ENCODE assay signal across 11 mouse cellular contexts in genomic region chr1:171189046-171189445, GRCm38 (mm10). TPM values are rescaled to one million over a fixed set of nuclear protein-coding genes. Genes with fewer than 3 reads are reported as not detected.
DNase-seq lines count a peak whose midpoint lies in the region; ATAC-seq and TF ChIP-seq lines count a peak whose summit lies in the region.
"Had no signal": no experiment of that assay in that cellular context is flagged by ENCODE, and none has a peak within 500 bp of the region (broad histone marks: within the 10 kb centered on the region; RNA-seq: fewer than 3 reads in every experiment).

No protein-coding gene starts in this region.

- peaks cover 48% of the 10 kb centered on the region for H3K27me3 ChIP-seq in forebrain, embryonic 10.5 days (ENCODE audit: poor library complexity, severe bottlenecking)
- peaks cover 16% of the 10 kb centered on the region for H3K27me3 ChIP-seq in forebrain, postnatal 0 days (ENCODE audit: insufficient read depth, low read length)
- H3K27me3 ChIP-seq in midbrain, embryonic 11.5 days (ENCODE audit: control insufficient read depth, insufficient read depth, low read length) = no peaks in the 10 kb centered on the region; the same call in 1 of the 2 replicates
- no peaks in the 10 kb centered on the region for H3K27me3 ChIP-seq in midbrain, postnatal 0 days (ENCODE audit: insufficient read depth, low read length)
- no peaks in the 10 kb centered on the region; the same call in 1 of the 2 replicates for H3K27me3 ChIP-seq in stomach, embryonic 15.5 days (replicated peaks)

- no peaks in the 10 kb centered on the region for H3K36me3 ChIP-seq in forebrain, embryonic 10.5 days (replicated peaks)
- H3K36me3 ChIP-seq in forebrain, postnatal 0 days (ENCODE audit: insufficient read depth) = no peaks in the 10 kb centered on the region
- H3K36me3 ChIP-seq in midbrain, embryonic 11.5 days (ENCODE audit: control insufficient read depth, insufficient read depth, low read length) = no peaks in the 10 kb centered on the region
- no peaks in the 10 kb centered on the region for H3K36me3 ChIP-seq in midbrain, postnatal 0 days (ENCODE audit: insufficient read depth, low read length)
- H3K36me3 ChIP-seq in stomach, embryonic 15.5 days = no peaks in the 10 kb centered on the region

- 14% methylated on average over 8 of the region's 8 CpGs for WGBS in forebrain, embryonic 10.5 days
- 17% methylated on average over 8 of the region's 8 CpGs for WGBS in forebrain, postnatal 0 days
- WGBS in midbrain, embryonic 11.5 days = 10% methylated on average over 8 of the region's 8 CpGs
- WGBS in midbrain, postnatal 0 days = 24% methylated on average over 8 of the region's 8 CpGs
- WGBS in stomach, embryonic 15.5 days = 14% methylated on average over 8 of the region's 8 CpGs

- no peak overlapping the region for H3K4me3 ChIP-seq in forebrain, embryonic 10.5 days
- H3K4me3 ChIP-seq in forebrain, postnatal 0 days (ENCODE audit: low read depth, low read length) = no peak overlapping the region
- H3K4me3 ChIP-seq in midbrain, embryonic 11.5 days (ENCODE audit: low read depth, low read length) = no peak overlapping the region
- no peak overlapping the region for H3K4me3 ChIP-seq in midbrain, postnatal 0 days (ENCODE audit: low read depth, low read length)
- no peak overlapping the region for H3K4me3 ChIP-seq in stomach, embryonic 15.5 days (replicated peaks)

- no peak overlapping the region for H3K4me2 ChIP-seq in forebrain, postnatal 0 days (ENCODE audit: low read depth)
- peak overlapping the region; percentile 6; the same call in 1 of the 2 replicates for H3K4me2 ChIP-seq in midbrain, embryonic 11.5 days
- no peak overlapping the region for H3K4me2 ChIP-seq in midbrain, postnatal 0 days (ENCODE audit: low read depth, low read length, poor library complexity, severe bottlenecking)
- peak overlapping the region; percentile 12; the same call in 1 of the 2 replicates for H3K4me2 ChIP-seq in stomach, embryonic 15.5 days

- no peak overlapping the region for H3K9ac ChIP-seq in forebrain, postnatal 0 days
- no peak overlapping the region for H3K9ac ChIP-seq in midbrain, embryonic 11.5 days (ENCODE audit: low read length)
- no peak overlapping the region for H3K9ac ChIP-seq in midbrain, postnatal 0 days (replicated peaks; ENCODE audit: low read length, poor library complexity, severe bottlenecking)
- no peak overlapping the region for H3K9ac ChIP-seq in stomach, embryonic 15.5 days

- TF ChIP-seq CTCF in forebrain, postnatal 0 days (IDR thresholded peaks at IDR 0.05; ENCODE audit: low read depth) = no peak
- TF ChIP-seq CTCF in midbrain, postnatal 0 days (IDR thresholded peaks at IDR 0.05) = no peak

- no peak for DNase-seq in forebrain, embryonic 10.5 days (ENCODE audit: extremely low spot score, low spot score)
- DNase-seq in forebrain, postnatal 0 days = no peak
- peak; percentile 92 for DNase-seq in midbrain, embryonic 11.5 days (ENCODE audit: low spot score, missing footprints)
- DNase-seq in midbrain, postnatal 0 days (ENCODE audit: low spot score) = no peak
- DNase-seq in heart, postnatal 4 days = peak; percentile 51
- DNase-seq in c-Kit-positive CD71-positive TER-119-positive erythroid progenitor cells, embryonic 14.5 days (ENCODE audit: low spot score) = no peak
- no peak for DNase-seq in cerebellum, postnatal 14 days
- DNase-seq: cerebellum, postnatal 25 days; right cerebral cortex, postnatal 25 days had no signal

- ATAC-seq in forebrain, postnatal 0 days = no peak
- peak; percentile 22 for ATAC-seq in midbrain, embryonic 11.5 days (ENCODE audit: low FRiP score)
- ATAC-seq in midbrain, postnatal 0 days (ENCODE audit: low FRiP score) = no peak
- ATAC-seq in stomach, embryonic 15.5 days (ENCODE audit: insufficient read depth, low FRiP score, low read depth) = no peak
- ATAC-seq: activated CD4-positive, CD25-positive, alpha-beta regulatory T cell, adult 4 months had no signal

- no peaks in the 10 kb centered on the region for H3K9me3 ChIP-seq in forebrain, embryonic 10.5 days
- no peaks in the 10 kb centered on the region for H3K9me3 ChIP-seq in forebrain, postnatal 0 days (ENCODE audit: low read length)
- H3K9me3 ChIP-seq in midbrain, embryonic 11.5 days (ENCODE audit: control insufficient read depth, low read length) = no peaks in the 10 kb centered on the region
- H3K9me3 ChIP-seq in midbrain, postnatal 0 days (ENCODE audit: low read length) = no peaks in the 10 kb centered on the region
- no peaks in the 10 kb centered on the region for H3K9me3 ChIP-seq in stomach, embryonic 15.5 days

- H3K4me1 ChIP-seq in forebrain, embryonic 10.5 days = peaks cover 58% of the 10 kb centered on the region
- peaks cover 5% of the 10 kb centered on the region; the same call in 1 of the 2 replicates for H3K4me1 ChIP-seq in forebrain, postnatal 0 days (ENCODE audit: insufficient read depth)
- H3K4me1 ChIP-seq in midbrain, embryonic 11.5 days (ENCODE audit: control insufficient read depth, insufficient read depth, low read length) = peaks cover 31% of the 10 kb centered on the region
- peaks cover 8% of the 10 kb centered on the region; the same call in 1 of the 2 replicates for H3K4me1 ChIP-seq in midbrain, postnatal 0 days (ENCODE audit: insufficient read depth, low read length)
- H3K4me1 ChIP-seq in stomach, embryonic 15.5 days = peaks cover 30% of the 10 kb centered on the region

- peak overlapping the region; percentile 73 for H3K27ac ChIP-seq in forebrain, embryonic 10.5 days
- H3K27ac ChIP-seq in forebrain, postnatal 0 days (ENCODE audit: low read depth, low read length) = no peak overlapping the region
- H3K27ac ChIP-seq in midbrain, embryonic 11.5 days (ENCODE audit: low read depth, low read length) = peak overlapping the region; percentile 18; the same call in 1 of the 2 replicates
- H3K27ac ChIP-seq in midbrain, postnatal 0 days (ENCODE audit: low read depth, low read length) = no peak overlapping the region
- peak overlapping the region; percentile 69 for H3K27ac ChIP-seq in stomach, embryonic 15.5 days

RNA-seq across cellular contexts. Expression of gene Pcp4l1, which starts 7.0 kb away (rescaled TPM):
- polyA plus RNA-seq in forebrain, embryonic 10.5 days (2016; fragmentation: Nextera tagmentation; extraction: Ambion mirVana) = 5.4 and 7.3 TPM in 2 replicates
- total RNA-seq in forebrain, postnatal 0 days (2014; rRNA removed) = 12.3 and 16.2 TPM in 2 replicates
- 31.4 and 33.4 TPM in 2 replicates for polyA plus RNA-seq in forebrain, postnatal 0 days (2015; fragmentation: Nextera tagmentation; extraction: Ambion mirVana)
- 30.1 and 32.0 TPM in 2 replicates for polyA plus RNA-seq in midbrain, embryonic 11.5 days (2014; fragmentation: Nextera tagmentation; extraction: Ambion mirVana)
- 16.9 and 22.1 TPM in 2 replicates for total RNA-seq in midbrain, postnatal 0 days (2014; rRNA removed)
- polyA plus RNA-seq in midbrain, postnatal 0 days (2015; fragmentation: Nextera tagmentation; extraction: Ambion mirVana) = 24.1 and 29.1 TPM in 2 replicates
- total RNA-seq in heart, postnatal 4 days (2021) = 100 to 1,000 TPM; 109 to 138 TPM
- 29.8 and 32.8 TPM in 2 replicates for polyA plus RNA-seq in stomach, embryonic 15.5 days (2015; fragmentation: Nextera tagmentation; extraction: Ambion mirVana)
- polyA plus RNA-seq: activated CD4-positive, CD25-positive, alpha-beta regulatory T cell, adult 4 months had no signal

RNA-seq across cellular contexts. Expression of gene Nr1i3, which starts 24.7 kb away (rescaled TPM):
- 0.12 and 0.24 TPM in 2 replicates for polyA plus RNA-seq in forebrain, embryonic 10.5 days (2016; fragmentation: Nextera tagmentation; extraction: Ambion mirVana)
- total RNA-seq in forebrain, postnatal 0 days (2014; rRNA removed) = not detected in 2 replicates
- 0.16 and 0.19 TPM in 2 replicates for polyA plus RNA-seq in forebrain, postnatal 0 days (2015; fragmentation: Nextera tagmentation; extraction: Ambion mirVana)
- polyA plus RNA-seq in midbrain, embryonic 11.5 days (2014; fragmentation: Nextera tagmentation; extraction: Ambion mirVana) = 0.10 and 0.18 TPM in 2 replicates
- 0.11 TPM in 1 of 2 replicates, not detected in the other for total RNA-seq in midbrain, postnatal 0 days (2014; rRNA removed)
- 0.19 and 0.23 TPM in 2 replicates for polyA plus RNA-seq in midbrain, postnatal 0 days (2015; fragmentation: Nextera tagmentation; extraction: Ambion mirVana)
- not detected for total RNA-seq in heart, postnatal 4 days (2021)
- 1.6 and 2.0 TPM in 2 replicates for polyA plus RNA-seq in stomach, embryonic 15.5 days (2015; fragmentation: Nextera tagmentation; extraction: Ambion mirVana)

RNA-seq across cellular contexts. Expression of gene Tomm40l, which starts 33.3 kb away (rescaled TPM):
- 31.0 and 37.2 TPM in 2 replicates for polyA plus RNA-seq in forebrain, embryonic 10.5 days (2016; fragmentation: Nextera tagmentation; extraction: Ambion mirVana)
- 46.5 and 62.7 TPM in 2 replicates for total RNA-seq in forebrain, postnatal 0 days (2014; rRNA removed)
- 39.8 and 41.7 TPM in 2 replicates for polyA plus RNA-seq in forebrain, postnatal 0 days (2015; fragmentation: Nextera tagmentation; extraction: Ambion mirVana)
- 24.0 and 24.7 TPM in 2 replicates for polyA plus RNA-seq in midbrain, embryonic 11.5 days (2014; fragmentation: Nextera tagmentation; extraction: Ambion mirVana)
- total RNA-seq in midbrain, postnatal 0 days (2014; rRNA removed) = 49.8 and 57.6 TPM in 2 replicates
- polyA plus RNA-seq in midbrain, postnatal 0 days (2015; fragmentation: Nextera tagmentation; extraction: Ambion mirVana) = 33.9 and 44.6 TPM in 2 replicates
- 10 to 100 TPM; 79.9 to 85.2 TPM for total RNA-seq in heart, postnatal 4 days (2021)
- polyA plus RNA-seq in stomach, embryonic 15.5 days (2015; fragmentation: Nextera tagmentation; extraction: Ambion mirVana) = 22.4 and 29.0 TPM in 2 replicates

RNA-seq across cellular contexts. Expression of gene Apoa2, which starts 35.8 kb away (rescaled TPM):
- polyA plus RNA-seq in forebrain, embryonic 10.5 days (2016; fragmentation: Nextera tagmentation; extraction: Ambion mirVana) = 2.9 and 4.2 TPM in 2 replicates
- 0.92 and 2.0 TPM in 2 replicates for total RNA-seq in forebrain, postnatal 0 days (2014; rRNA removed)
- polyA plus RNA-seq in forebrain, postnatal 0 days (2015; fragmentation: Nextera tagmentation; extraction: Ambion mirVana) = 2.7 and 4.0 TPM in 2 replicates
- polyA plus RNA-seq in midbrain, embryonic 11.5 days (2014; fragmentation: Nextera tagmentation; extraction: Ambion mirVana) = 2.1 and 3.7 TPM in 2 replicates
- 3.7 TPM in 1 of 2 replicates, not detected in the other for total RNA-seq in midbrain, postnatal 0 days (2014; rRNA removed)
- 5.2 and 7.2 TPM in 2 replicates for polyA plus RNA-seq in midbrain, postnatal 0 days (2015; fragmentation: Nextera tagmentation; extraction: Ambion mirVana)
- 1 to 10 TPM; 1.7 to 1.8 TPM for total RNA-seq in heart, postnatal 4 days (2021)
- polyA plus RNA-seq in stomach, embryonic 15.5 days (2015; fragmentation: Nextera tagmentation; extraction: Ambion mirVana) = 158 and 523 TPM in 2 replicates
- polyA plus RNA-seq: activated CD4-positive, CD25-positive, alpha-beta regulatory T cell, adult 4 months had no signal

RNA-seq across cellular contexts. Expression of gene Mpz, which starts 38.5 kb away (rescaled TPM):
- polyA plus RNA-seq in forebrain, embryonic 10.5 days (2016; fragmentation: Nextera tagmentation; extraction: Ambion mirVana) = 0.16 and 0.22 TPM in 2 replicates
- 0.38 TPM in 1 of 2 replicates, not detected in the other for total RNA-seq in forebrain, postnatal 0 days (2014; rRNA removed)
- polyA plus RNA-seq in forebrain, postnatal 0 days (2015; fragmentation: Nextera tagmentation; extraction: Ambion mirVana) = 0.30 and 0.67 TPM in 2 replicates
- 0.12 TPM in 2 replicates for polyA plus RNA-seq in midbrain, embryonic 11.5 days (2014; fragmentation: Nextera tagmentation; extraction: Ambion mirVana)
- 0.49 and 0.90 TPM in 2 replicates for total RNA-seq in midbrain, postnatal 0 days (2014; rRNA removed)
- polyA plus RNA-seq in midbrain, postnatal 0 days (2015; fragmentation: Nextera tagmentation; extraction: Ambion mirVana) = 0.63 and 0.67 TPM in 2 replicates
- total RNA-seq in heart, postnatal 4 days (2021) = 10 to 100 TPM in 1 of 2 experiments, 1 to 10 TPM in 1; 9.3 to 34.8 TPM
- 1.8 and 2.2 TPM in 2 replicates for polyA plus RNA-seq in stomach, embryonic 15.5 days (2015; fragmentation: Nextera tagmentation; extraction: Ambion mirVana)
- polyA plus RNA-seq: activated CD4-positive, CD25-positive, alpha-beta regulatory T cell, adult 4 months had no signal

Comparison
In these comparisons a context has a peak if more than half of its experiments do, and no peak if none do; other contexts are left out.
1. DNase-seq: peak in midbrain, embryonic 11.5 days (single experiment) and heart, postnatal 4 days (single experiment); none in forebrain, embryonic 10.5 days (single experiment), forebrain, postnatal 0 days (single experiment), midbrain, postnatal 0 days (single experiment), c-Kit-positive CD71-positive TER-119-positive erythroid progenitor cells, embryonic 14.5 days (single experiment) and cerebellum, postnatal 14 days (0 of 2).
2. H3K27ac ChIP-seq: peak in forebrain, embryonic 10.5 days (single experiment), midbrain, embryonic 11.5 days (single experiment) and stomach, embryonic 15.5 days (single experiment); none in forebrain, postnatal 0 days (single experiment) and midbrain, postnatal 0 days (single experiment).
3. H3K4me2 ChIP-seq: peak in midbrain, embryonic 11.5 days (single experiment) and stomach, embryonic 15.5 days (single experiment); none in forebrain, postnatal 0 days (single experiment) and midbrain, postnatal 0 days (single experiment).